Mouse (Mus musculus): ENCODE data around the gene Clmn. TPM values are rescaled to one million over a fixed set of nuclear protein-coding genes. Genes with fewer than 3 reads are reported as not detected.
"Not testable (repeated sequence)": the region's sequence is repeated elsewhere in the genome, so short reads cannot be mapped to it uniquely, and the experiment has no call there.

Clmn gene
- polyA plus RNA-seq, 1 experiment from 2014 or later, result 1.2 TPM

DNA sequence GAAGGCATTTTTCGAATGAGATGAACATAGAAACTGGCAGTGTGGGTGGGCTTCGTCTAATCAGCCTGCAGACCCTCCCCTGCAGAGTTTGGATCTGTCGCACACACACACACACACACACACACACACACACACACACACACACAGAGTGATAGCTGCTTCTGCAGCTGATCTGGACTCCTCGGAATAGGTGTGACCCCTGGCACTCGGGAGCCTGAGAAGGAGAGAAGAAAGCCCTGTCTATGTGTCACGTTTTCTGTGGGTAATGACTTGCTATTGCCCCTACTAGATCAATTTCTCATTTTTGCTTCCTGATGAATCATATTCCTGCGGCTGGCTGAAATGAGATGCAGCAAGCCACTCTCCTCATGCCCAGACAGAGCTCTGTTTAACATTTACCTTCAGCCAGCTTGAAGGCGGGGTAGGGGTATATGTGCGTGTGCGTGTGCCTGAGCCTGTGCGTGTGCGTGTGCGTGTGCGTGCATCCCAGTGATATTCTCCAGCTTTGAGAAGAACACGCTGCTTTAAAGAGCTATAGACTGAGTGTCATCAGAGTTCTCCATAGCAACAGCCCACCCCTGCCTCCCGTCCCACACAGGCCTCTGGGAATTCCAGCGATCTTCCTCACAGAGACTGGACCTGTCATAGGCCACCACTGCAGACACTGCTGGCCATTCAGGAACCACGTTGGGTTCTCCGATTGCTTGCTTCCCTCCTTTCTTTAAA, 29.3 kb downstream of the Clmn start:
- H3K4me1 ChIP-seq (replicated peaks), result peaks cover 11% of the 10 kb centered on the region
- H3K9ac ChIP-seq, result no peak overlapping the region
- H3K27me3 ChIP-seq, result no peaks in the 10 kb centered on the region; the same call in none of the 2 replicates
- peak; percentile 20; the same call in 1 of the 2 replicates for ATAC-seq (ENCODE audit: low read depth)
- WGBS, result 61% methylated on average over 19 of the region's 19 CpGs
- H3K4me3 ChIP-seq, result no peak overlapping the region
- H3K4me2 ChIP-seq, result no peak overlapping the region
- no peaks in the 10 kb centered on the region for H3K9me3 ChIP-seq
- H3K27ac ChIP-seq (replicated peaks), result no peak overlapping the region
- H3K36me3 ChIP-seq, result no peaks in the 10 kb centered on the region

DNA sequence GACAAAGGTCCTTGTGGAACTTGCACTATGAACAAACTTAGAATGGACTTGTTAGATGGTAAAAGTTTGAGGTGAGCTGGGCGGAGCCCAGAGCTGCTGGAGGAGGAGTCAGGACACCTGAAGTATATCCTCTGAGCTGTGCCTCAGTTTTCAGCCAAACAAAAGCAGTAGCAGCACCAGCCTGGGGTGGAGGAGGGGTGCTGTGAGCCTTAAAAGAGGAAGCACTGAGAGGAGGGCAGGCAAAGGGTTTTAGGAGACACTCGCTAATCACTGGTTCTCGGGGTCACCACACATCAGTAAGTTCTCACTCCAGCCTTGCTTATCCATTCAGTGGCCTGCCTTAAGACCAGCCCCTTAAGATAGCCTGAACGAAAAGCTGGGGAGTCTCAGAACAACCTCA, 30.1 kb downstream of the Clmn start:
- H3K4me3 ChIP-seq, result no peak overlapping the region
- no peaks in the 10 kb centered on the region; the same call in none of the 2 replicates for H3K27me3 ChIP-seq
- peaks cover 18% of the 10 kb centered on the region for H3K4me1 ChIP-seq (replicated peaks)
- no peaks in the 10 kb centered on the region for H3K9me3 ChIP-seq
- ATAC-seq (ENCODE audit: low read depth), result no peak
- no peak overlapping the region for H3K9ac ChIP-seq
- H3K27ac ChIP-seq (replicated peaks), result no peak overlapping the region
- WGBS, result 72% methylated on average over 4 of the region's 4 CpGs
- no peaks in the 10 kb centered on the region for H3K36me3 ChIP-seq
- no peak overlapping the region for H3K4me2 ChIP-seq

DNA sequence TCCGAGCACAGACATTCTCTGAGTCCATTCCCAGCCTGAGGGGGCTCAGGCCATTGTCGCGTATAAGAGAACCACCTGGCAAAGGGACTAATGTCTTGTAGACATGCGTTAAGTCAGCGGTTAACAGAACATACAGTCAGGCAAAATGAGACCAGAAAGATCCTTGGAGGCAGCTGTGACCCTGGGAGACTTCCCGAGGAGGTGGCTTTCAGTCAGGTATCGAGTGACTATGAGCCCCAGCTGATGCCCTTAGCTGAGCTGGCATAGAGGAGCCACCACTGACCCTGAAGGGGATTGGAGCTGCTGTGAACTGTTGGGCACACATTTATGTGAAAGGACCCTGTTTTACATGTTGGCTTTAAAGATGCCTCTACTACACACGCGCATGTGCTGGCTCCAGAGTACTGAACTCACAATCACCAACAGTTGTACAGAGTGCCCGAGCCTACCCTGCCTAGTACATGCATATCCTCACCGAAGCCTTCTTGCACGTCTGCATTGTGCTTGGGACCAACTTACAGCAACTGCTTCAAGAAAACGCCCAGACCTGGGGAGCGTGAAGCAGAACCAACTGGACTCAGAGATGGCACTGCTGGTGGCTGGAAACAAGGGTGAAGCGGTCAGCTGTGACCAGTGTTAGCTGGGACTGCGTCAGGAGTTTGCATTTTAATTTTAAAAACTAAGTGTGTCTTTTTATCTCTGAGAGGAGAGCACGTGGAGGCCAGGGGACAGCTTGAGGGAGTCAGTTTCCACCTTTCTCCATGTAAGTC, 34.0 kb downstream of the Clmn start:
- H3K9ac ChIP-seq, result no peak overlapping the region
- no peak for ATAC-seq (ENCODE audit: low read depth)
- H3K4me1 ChIP-seq (replicated peaks), result peaks cover 29% of the 10 kb centered on the region
- WGBS, result 75% methylated on average over 17 of the region's 17 CpGs
- H3K4me2 ChIP-seq, result no peak overlapping the region
- H3K27me3 ChIP-seq, result no peaks in the 10 kb centered on the region; the same call in none of the 2 replicates
- H3K9me3 ChIP-seq, result no peaks in the 10 kb centered on the region
- no peaks in the 10 kb centered on the region for H3K36me3 ChIP-seq
- no peak overlapping the region for H3K4me3 ChIP-seq
- H3K27ac ChIP-seq (replicated peaks), result no peak overlapping the region

DNA sequence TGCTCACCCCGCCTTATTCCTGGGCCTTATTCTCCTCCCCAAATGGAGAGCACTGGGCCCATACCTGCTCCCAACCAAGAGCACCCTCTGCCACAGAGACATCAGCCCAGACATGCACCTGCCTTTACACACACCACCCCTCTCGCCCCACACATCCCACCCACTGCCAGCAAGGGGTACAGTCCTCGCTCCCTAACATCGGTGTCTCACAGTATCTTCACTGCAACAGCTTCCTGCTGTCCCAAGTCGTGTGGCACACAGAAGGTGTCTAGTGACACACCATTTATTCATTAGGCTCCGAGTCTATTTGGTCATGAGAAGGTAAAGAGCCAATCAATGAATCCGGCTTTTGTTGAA, 34.6 kb downstream of the Clmn start:
- no peak overlapping the region for H3K4me3 ChIP-seq
- WGBS, result 65% methylated on average over 7 of the region's 7 CpGs
- H3K36me3 ChIP-seq, result no peaks in the 10 kb centered on the region
- no peaks in the 10 kb centered on the region for H3K9me3 ChIP-seq
- peaks cover 26% of the 10 kb centered on the region for H3K4me1 ChIP-seq (replicated peaks)
- H3K27ac ChIP-seq (replicated peaks), result no peak overlapping the region
- no peak for ATAC-seq (ENCODE audit: low read depth)
- H3K4me2 ChIP-seq, result no peak overlapping the region
- H3K27me3 ChIP-seq, result no peaks in the 10 kb centered on the region; the same call in none of the 2 replicates
- no peak overlapping the region for H3K9ac ChIP-seq

DNA sequence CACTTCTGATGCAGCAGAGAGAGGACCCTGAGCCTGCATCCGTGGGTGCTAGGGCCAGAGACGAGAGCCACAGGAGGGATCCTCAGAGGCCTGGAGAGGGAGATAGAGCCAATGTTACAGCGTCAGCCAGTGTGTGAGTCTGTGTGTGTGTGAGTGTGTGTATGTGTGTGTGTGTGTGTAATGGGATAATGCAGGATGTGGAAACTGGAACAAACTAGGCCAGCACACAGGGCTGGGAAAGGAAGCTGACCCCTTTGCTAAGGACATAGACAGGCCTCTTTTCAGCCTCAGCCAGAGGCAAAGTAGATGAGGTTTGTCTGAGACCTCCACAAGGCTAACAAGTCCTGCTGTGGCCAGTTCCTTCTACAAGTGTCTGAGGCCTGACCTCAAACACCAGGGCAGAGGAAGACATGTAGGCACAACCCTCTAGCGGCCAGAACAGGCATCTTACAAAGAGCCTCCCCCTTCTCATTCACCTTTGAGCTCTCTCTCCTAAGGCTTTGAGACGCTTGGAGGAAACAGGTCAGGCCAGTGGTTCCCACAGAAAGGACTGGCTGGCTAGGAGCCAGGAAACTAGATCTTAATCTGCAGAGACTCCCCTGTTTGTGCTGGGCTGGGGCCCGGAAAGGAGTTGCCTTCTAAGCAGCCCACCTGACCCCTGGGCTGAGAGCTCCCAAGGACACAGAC, 35.1 kb downstream of the Clmn start:
- H3K9me3 ChIP-seq, result no peaks in the 10 kb centered on the region
- WGBS, result 35% methylated on average over 6 of the region's 6 CpGs
- no peak overlapping the region for H3K27ac ChIP-seq (replicated peaks)
- H3K27me3 ChIP-seq, result no peaks in the 10 kb centered on the region; the same call in none of the 2 replicates
- peaks cover 31% of the 10 kb centered on the region for H3K4me1 ChIP-seq (replicated peaks)
- no peak for ATAC-seq (ENCODE audit: low read depth)
- no peak overlapping the region for H3K9ac ChIP-seq
- no peaks in the 10 kb centered on the region for H3K36me3 ChIP-seq
- no peak overlapping the region for H3K4me3 ChIP-seq
- H3K4me2 ChIP-seq, result no peak overlapping the region

DNA sequence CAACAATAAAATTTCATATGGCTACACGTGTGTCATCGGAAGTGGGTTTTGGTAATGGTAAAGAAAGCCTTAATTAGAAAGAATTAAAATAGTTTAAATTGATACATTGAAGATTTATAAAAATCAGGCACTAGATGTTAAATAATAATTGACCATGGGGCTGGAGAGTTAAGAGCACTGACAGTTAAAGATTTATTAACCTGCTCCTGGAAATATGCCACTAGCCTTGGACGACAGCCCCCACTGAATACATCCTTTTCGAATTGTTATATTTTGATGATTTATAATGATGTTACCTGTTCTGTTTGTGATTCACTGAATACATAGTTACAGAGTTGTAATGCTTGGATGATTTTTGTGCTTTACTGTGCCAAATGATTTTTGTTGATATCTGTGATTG, 35.9 kb downstream of the Clmn start:
- H3K4me3 ChIP-seq; H3K27ac ChIP-seq (replicated peaks); H3K27me3 ChIP-seq; H3K9ac ChIP-seq; H3K36me3 ChIP-seq; H3K9me3 ChIP-seq; ATAC-seq (ENCODE audit: low read depth); H3K4me2 ChIP-seq: not testable (repeated sequence)
- peaks cover 38% of the 10 kb centered on the region for H3K4me1 ChIP-seq (replicated peaks)
- WGBS, result 77% methylated on average over 4 of the region's 4 CpGs

DNA sequence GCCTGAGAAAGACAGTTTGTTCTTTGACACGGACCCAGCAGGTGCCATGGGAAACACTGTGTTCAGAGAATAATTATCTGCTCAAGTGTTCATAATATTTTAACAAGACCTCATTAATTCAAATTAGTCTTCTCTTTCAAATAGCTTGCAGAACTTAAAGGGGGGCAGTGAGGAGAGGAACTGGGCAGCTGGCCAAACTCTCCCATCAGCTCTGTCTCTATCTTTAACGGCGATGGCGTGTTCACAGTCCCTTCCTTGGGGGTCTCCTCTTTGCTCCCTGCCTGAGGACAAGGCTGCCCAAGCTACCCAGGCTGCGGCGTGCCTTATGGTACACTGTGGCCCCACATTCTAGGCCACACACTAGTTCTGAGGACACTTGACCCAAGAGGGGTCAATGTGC, 37.2 kb downstream of the Clmn start:
- 56% methylated on average over 6 of the region's 6 CpGs for WGBS
- no peak overlapping the region for H3K4me3 ChIP-seq
- H3K27me3 ChIP-seq, result peaks cover 3% of the 10 kb centered on the region; the same call in 1 of the 2 replicates
- H3K27ac ChIP-seq (replicated peaks), result no peak overlapping the region
- H3K4me2 ChIP-seq, result no peak overlapping the region
- ATAC-seq (ENCODE audit: low read depth), result no peak
- H3K9ac ChIP-seq, result no peak overlapping the region
- H3K4me1 ChIP-seq (replicated peaks), result peaks cover 38% of the 10 kb centered on the region
- no peaks in the 10 kb centered on the region for H3K9me3 ChIP-seq
- H3K36me3 ChIP-seq, result no peaks in the 10 kb centered on the region

DNA sequence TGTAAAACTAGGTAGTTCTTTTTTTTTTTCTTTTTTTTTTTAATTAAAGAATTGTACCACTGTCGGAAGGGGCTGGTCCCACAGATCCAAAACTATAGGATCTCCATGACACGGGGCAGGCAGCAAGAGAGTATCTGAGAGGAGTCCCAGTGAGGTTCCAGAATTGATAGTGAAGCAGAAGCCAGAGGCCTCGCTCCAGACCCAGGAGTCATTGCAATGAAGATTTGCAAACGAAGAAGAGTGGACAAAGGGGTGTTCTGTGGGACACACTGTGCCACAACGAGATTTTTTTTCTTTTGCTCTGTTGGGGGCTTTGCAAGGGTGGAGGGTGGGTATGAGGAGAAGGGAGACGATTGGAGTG, 40.0 kb downstream of the Clmn start:
- Histone ChIP-seq H3K4me3 (no peak overlapping the region), H3K9me3 (no peaks in the 10 kb centered on the region), H3K36me3 (no peaks in the 10 kb centered on the region), H3K27me3 (0 out of 2 replicates have a peak, but pooled peaks cover 3% of the 10 kb centered on the region), H3K4me2 (no peak overlapping the region), H3K9ac (no peak overlapping the region), H3K4me1 (replicated peaks) (peaks cover 32% of the 10 kb centered on the region), H3K27ac (replicated peaks) (peak overlapping the region; percentile 56; the same call in 1 of the 2 replicates)
- peak; percentile 33; the same call in 1 of the 2 replicates for ATAC-seq (ENCODE audit: low read depth)
- 50% methylated on average over 6 of the region's 6 CpGs for WGBS

DNA sequence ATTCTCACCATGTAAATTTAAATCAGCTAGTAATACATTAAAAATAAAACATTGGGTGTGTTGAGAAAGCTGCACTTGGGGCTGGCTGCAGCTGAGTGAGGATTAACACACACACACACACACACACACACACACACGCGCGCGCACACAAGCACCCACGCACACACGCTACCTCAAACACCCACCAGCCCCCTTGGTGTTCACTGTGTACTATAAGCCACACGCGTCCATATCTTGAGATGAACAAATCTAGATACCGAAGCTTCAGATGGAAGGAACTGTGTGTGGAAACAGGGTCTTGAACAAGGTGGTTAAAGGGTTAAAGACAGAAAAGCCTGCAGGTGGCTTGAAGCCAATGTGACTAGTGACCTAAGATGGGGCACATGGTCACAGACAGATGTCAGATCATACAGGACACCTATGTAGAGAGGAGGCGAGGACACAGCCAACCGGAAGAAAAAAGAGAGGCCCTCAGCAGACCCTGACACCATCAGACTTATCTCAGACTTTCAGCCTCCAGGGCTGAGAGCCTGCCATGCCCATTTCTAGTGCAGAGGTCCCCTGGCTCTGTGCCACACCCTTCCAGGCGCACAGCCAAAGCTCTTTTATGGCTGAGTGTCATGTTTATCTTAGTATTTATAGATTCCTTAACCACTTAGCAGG, 40.5 kb downstream of the Clmn start:
- 79% methylated on average over 12 of the region's 12 CpGs for WGBS
- no peak overlapping the region for H3K9ac ChIP-seq
- H3K4me1 ChIP-seq (replicated peaks), result peaks cover 29% of the 10 kb centered on the region
- no peak overlapping the region for H3K27ac ChIP-seq (replicated peaks)
- 0 out of 2 replicates have a peak, but pooled peaks cover 3% of the 10 kb centered on the region for H3K27me3 ChIP-seq
- no peaks in the 10 kb centered on the region for H3K36me3 ChIP-seq
- ATAC-seq (ENCODE audit: low read depth), result 0 out of 2 replicates have a peak, but pooled peaks have one; percentile 37
- no peak overlapping the region for H3K4me3 ChIP-seq
- H3K9me3 ChIP-seq, result no peaks in the 10 kb centered on the region
- no peak overlapping the region for H3K4me2 ChIP-seq

DNA sequence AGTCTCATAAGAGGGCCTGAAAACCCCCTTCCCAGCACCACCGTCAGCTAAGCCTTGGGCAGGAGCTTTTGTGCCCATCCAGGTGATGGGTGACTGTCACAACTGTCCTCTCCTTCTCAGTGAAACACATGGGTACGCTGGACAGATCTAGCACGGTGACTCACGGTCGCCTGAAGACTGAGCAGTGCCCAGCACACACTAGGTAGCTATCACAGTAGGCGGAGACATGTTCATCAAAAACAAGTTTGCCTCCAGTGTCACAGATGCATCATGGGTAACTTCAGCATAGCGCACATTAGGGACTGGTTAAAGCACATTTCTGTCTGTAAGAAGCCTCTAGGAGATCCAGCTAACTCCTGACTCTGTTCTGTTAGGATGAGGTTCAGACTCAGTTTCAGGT, 41.2 kb downstream of the Clmn start:
- ATAC-seq (ENCODE audit: low read depth), result no peak
- Histone ChIP-seq H3K4me1 (replicated peaks) (peaks cover 30% of the 10 kb centered on the region), H3K9ac (no peak overlapping the region), H3K4me2 (no peak overlapping the region), H3K27ac (replicated peaks) (no peak overlapping the region), H3K36me3 (no peaks in the 10 kb centered on the region), H3K9me3 (no peaks in the 10 kb centered on the region), H3K4me3 (no peak overlapping the region), H3K27me3 (0 out of 2 replicates have a peak, but pooled peaks cover 3% of the 10 kb centered on the region)
- 96% methylated on average over 7 of the region's 7 CpGs for WGBS

DNA sequence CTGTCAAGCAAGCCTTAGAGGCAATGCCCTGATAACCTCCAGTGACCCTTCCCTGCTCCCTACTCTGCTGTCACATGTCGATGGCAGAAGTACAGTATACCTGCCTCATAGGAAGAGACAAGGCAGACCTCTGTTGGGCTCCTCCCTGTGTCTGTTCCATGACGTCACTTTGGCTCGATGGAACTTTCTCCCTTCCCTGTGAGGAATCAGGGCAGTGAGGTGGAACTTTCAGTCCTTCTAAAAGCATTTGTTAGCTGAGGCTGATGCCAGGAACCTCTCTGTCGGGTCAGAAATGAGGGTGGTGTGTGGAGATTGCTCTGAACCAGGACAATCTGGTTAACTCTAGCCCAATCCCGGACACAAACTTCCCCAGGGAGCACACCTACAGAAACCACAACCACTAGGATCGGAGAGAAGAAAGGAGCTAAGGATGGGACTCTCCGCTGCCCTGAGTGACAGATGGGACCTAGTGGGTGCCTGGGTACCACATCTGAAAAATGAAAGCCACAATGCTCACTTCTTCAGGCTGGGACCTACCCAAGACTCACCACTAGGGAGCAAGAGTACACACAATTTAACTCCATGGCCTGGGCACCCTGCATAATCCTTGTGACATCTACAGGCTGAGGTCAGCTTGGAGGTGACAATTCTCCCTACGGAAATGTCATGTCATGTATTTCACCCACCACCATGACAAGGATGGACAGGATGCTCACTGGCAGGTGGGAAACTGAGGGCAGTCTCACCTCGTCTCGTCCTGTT, 41.9 kb downstream of the Clmn start:
- ATAC-seq (ENCODE audit: low read depth), result no peak
- Histone ChIP-seq H3K4me1 (replicated peaks) (peaks cover 28% of the 10 kb centered on the region), H3K9ac (no peak overlapping the region), H3K36me3 (no peaks in the 10 kb centered on the region), H3K9me3 (no peaks in the 10 kb centered on the region), H3K4me3 (no peak overlapping the region), H3K27ac (replicated peaks) (no peak overlapping the region), H3K27me3 (0 out of 2 replicates have a peak, but pooled peaks cover 3% of the 10 kb centered on the region), H3K4me2 (no peak overlapping the region)
- 94% methylated on average over 10 of the region's 10 CpGs for WGBS

Measured in neural tube, embryonic 13.5 days (tissue).